Mouse (Mus musculus) pancreas, adult 10 weeks (tissue): ENCODE results near the gene Ptprf. TPM values are rescaled to one million over a fixed set of nuclear protein-coding genes. Genes with fewer than 3 reads are reported as not detected.

Experiments used
- polyA plus RNA-seq: library from polyadenylated mRNA; stranded (reverse); fragments of 350-450 nt; fragmentation: Illumina TruSeq; extraction: RNeasy Lipid Tissue Mini Kit (QIAGEN cat#74804); gene quantifications from one replicate; pipeline ENCODE4 v1.2.3, GENCODE M21; 2015; ENCODE audit warnings: low read depth, low replicate concordance; ENCODE audit not compliant: insufficient read depth

The Ptprf gene
- 18.9 TPM for polyA plus RNA-seq

DNA sequence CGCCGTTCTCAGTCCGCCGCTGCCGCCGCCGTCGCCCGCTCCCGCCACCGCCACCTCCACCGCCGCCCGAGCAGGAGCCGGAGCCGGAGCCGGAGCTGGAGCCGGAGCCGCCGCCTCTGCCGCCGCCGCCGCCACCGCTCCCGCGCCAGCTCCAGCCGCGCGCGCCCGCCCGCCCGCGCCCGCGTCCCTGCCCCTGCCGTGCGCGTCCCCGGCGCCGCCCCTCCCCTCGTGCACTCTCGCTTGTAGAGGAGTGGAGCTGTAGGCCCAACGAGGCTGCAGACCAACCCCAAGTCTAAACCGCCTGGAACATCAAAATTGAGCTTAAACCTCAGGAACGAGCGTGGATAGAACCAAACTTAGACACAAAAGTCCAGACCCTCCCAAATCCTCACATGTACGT is at the start of gene Ptprf:
Gene Ptprf, minus strand, starts transcription at position 175 of the 400 bp plus-strand sequence.

GRCm38 (mm10) chr4:118179467-118180300 is 111.5 kb downstream of the Ptprf start, which contains the start of gene Kdm4a:
Gene Kdm4a, minus strand, starts transcription at chr4:118180043.

Other genes starting within 250 kb of the Ptprf start
- gene St3gal3, start 156.5 kb downstream of the Ptprf start, polyA plus RNA-seq, result 3.9 TPM
- 8.7 TPM for gene Kdm4a, start 111.4 kb downstream of the Ptprf start, polyA plus RNA-seq
- 9.0 TPM for gene Szt2, start 117.9 kb upstream of the Ptprf start, polyA plus RNA-seq
- 19.5 TPM for gene Med8, start 117.9 kb upstream of the Ptprf start, polyA plus RNA-seq
- 25.4 TPM for gene Elovl1, start 136.7 kb upstream of the Ptprf start, polyA plus RNA-seq
- 0.46 TPM for gene Cdc20, start 145.9 kb upstream of the Ptprf start, polyA plus RNA-seq
- not detected for gene Mpl, start 166.1 kb upstream of the Ptprf start, polyA plus RNA-seq
- 24.8 TPM for gene Tie1, start 198.7 kb upstream of the Ptprf start, polyA plus RNA-seq
- 3.4 TPM for gene 2610528J11Rik, start 235.6 kb upstream of the Ptprf start, polyA plus RNA-seq